Mouse (Mus musculus): ENCODE data around the gene Ehd1.

- TF ChIP-seq CTCF (IDR thresholded peaks at IDR 0.05; ENCODE audit: low read depth, low read length) (no peak), EP300 (IDR thresholded peaks at IDR 0.05; ENCODE audit: insufficient read depth, low read depth, low read length) (no peak)
Measured at GRCm38 (mm10) chr19:6347615-6348014, 71.1 kb downstream of the Ehd1 start.
